Mouse (Mus musculus) forebrain, embryonic 11.5 days (tissue): ENCODE measurements around the gene Mrps18b. TPM values are rescaled to one million over a fixed set of nuclear protein-coding genes. Genes with fewer than 3 reads are reported as not detected.

Source experiments
- ATAC-seq: fragments of 200-750 bp; cut with Nextera tagmentation; replicated peaks from 2 replicates; pipeline ENCODE4 v1.8.0; 2017; ENCODE audit warnings: moderate TSS enrichment; ENCODE audit not compliant: low FRiP score
- DNase-seq: peaks from one replicate; pipeline ENCODE4 v3.0.0-alpha.2; 2017; ENCODE audit warnings: low spot score
- H3K27ac ChIP-seq: fragments of 300-500 bp; sonication (generic); 2 replicates; pipeline ENCODE4 v1.5.1; 2014; ENCODE audit warnings: low read depth, low read length
- H3K27me3 ChIP-seq: fragments of 300-500 bp; sonication (generic); 2 replicates; pipeline ENCODE4 v1.6.1; 2014; ENCODE audit warnings: mild to moderate bottlenecking, low read length, mixed read lengths; ENCODE audit not compliant: control insufficient read depth, insufficient read depth
- H3K36me3 ChIP-seq: fragments of 300-500 bp; sonication (generic); 2 replicates; pipeline ENCODE4 v1.6.1; 2014; ENCODE audit warnings: mild to moderate bottlenecking, low read length, moderate library complexity, mixed read lengths; ENCODE audit not compliant: control insufficient read depth, insufficient read depth
- H3K4me1 ChIP-seq: fragments of 300-500 bp; sonication (generic); replicated peaks from 2 replicates; pipeline ENCODE4 v1.6.1; 2014; ENCODE audit warnings: low read length, mixed read lengths; ENCODE audit not compliant: control insufficient read depth, insufficient read depth
- H3K4me2 ChIP-seq: fragments of 300-500 bp; sonication (generic); 2 replicates; pipeline ENCODE4 v1.6.1; 2014; ENCODE audit warnings: low read depth, mild to moderate bottlenecking, low read length, moderate library complexity, mixed read lengths; ENCODE audit not compliant: severe bottlenecking
- H3K4me3 ChIP-seq: fragments of 300-500 bp; sonication (generic); 2 replicates; pipeline ENCODE4 v1.5.1; 2014; ENCODE audit warnings: low read depth, low read length
- H3K9ac ChIP-seq: fragments of 300-500 bp; sonication (generic); 2 replicates; pipeline ENCODE4 v1.6.1; 2014; ENCODE audit warnings: low read length
- H3K9me3 ChIP-seq: fragments of 300-500 bp; sonication (generic); 2 replicates; pipeline ENCODE4 v1.6.1; 2016; ENCODE audit warnings: low read length, mixed read lengths; ENCODE audit not compliant: control insufficient read depth
- WGBS: fragments of 180-500 bp; shearing (Covaris S2); extraction: QIAGEN DNeasy Blood & Tissue Kit; methylation state at CpG from one replicate; pipeline ENCODE4 v1.1.7; 2014; 5-methylcytosine and 5-hydroxymethylcytosine counted together
- polyA plus RNA-seq: library from polyadenylated mRNA; unstranded; fragments of >200 nt; fragmentation: Nextera tagmentation; extraction: Ambion mirVana; gene quantifications from 2 replicates; pipeline ENCODE4 v1.2.1, GENCODE M21; 2014

The Mrps18b gene
- polyA plus RNA-seq, 1 experiment from 2014 or later = 66.8 TPM

DNA sequence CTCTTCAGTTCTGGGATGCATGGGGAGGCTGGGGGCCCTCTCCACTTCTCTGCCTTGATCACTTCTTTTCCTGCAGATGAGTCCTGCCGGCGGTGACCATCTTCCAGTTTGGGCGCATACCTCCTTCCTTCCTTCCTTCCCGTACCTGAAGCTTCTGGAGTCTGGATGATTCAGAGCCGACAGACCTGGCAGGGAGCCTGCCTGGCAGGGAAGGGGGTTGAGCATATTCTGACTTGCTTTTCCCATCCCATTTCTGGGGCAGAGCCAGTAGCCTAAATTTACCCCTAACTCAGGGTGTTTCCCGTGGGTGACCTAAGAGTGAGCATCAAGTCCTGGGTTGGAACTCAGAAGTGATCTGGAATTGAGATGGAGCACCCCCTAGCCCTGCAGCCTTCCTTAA, 41.5 kb downstream of the Mrps18b start:
- Histone ChIP-seq H3K4me3 (no peak overlapping the region), H3K27ac (no peak overlapping the region), H3K4me1 (peaks cover 5% of the 10 kb centered on the region), H3K27me3 (no peaks in the 10 kb centered on the region), H3K9ac (no peak overlapping the region), H3K9me3 (peaks cover 2% of the 10 kb centered on the region; the same call in 1 of the 2 replicates), H3K36me3 (peaks cover 8% of the 10 kb centered on the region; the same call in 1 of the 2 replicates), H3K4me2 (no peak overlapping the region)
- DNase-seq = no peak
- 94% methylated on average over 6 of the region's 6 CpGs for WGBS
- ATAC-seq = no peak

- Histone ChIP-seq H3K36me3 (peaks cover 8% of the 10 kb centered on the region; the same call in 1 of the 2 replicates), H3K27ac (no peak overlapping the region), H3K4me3 (no peak overlapping the region), H3K4me2 (no peak overlapping the region), H3K9me3 (peaks cover 2% of the 10 kb centered on the region; the same call in 1 of the 2 replicates), H3K4me1 (peaks cover 8% of the 10 kb centered on the region), H3K9ac (no peak overlapping the region), H3K27me3 (no peaks in the 10 kb centered on the region)
- ATAC-seq (peak; percentile 65; the same call in 1 of the 2 replicates), DNase-seq (peak; percentile 96)
- 33% methylated on average over 21 of the region's 21 CpGs for WGBS
Observed at GRCm38 (mm10) chr17:35873774-35874519, 42.2 kb downstream of the Mrps18b start.

DNA sequence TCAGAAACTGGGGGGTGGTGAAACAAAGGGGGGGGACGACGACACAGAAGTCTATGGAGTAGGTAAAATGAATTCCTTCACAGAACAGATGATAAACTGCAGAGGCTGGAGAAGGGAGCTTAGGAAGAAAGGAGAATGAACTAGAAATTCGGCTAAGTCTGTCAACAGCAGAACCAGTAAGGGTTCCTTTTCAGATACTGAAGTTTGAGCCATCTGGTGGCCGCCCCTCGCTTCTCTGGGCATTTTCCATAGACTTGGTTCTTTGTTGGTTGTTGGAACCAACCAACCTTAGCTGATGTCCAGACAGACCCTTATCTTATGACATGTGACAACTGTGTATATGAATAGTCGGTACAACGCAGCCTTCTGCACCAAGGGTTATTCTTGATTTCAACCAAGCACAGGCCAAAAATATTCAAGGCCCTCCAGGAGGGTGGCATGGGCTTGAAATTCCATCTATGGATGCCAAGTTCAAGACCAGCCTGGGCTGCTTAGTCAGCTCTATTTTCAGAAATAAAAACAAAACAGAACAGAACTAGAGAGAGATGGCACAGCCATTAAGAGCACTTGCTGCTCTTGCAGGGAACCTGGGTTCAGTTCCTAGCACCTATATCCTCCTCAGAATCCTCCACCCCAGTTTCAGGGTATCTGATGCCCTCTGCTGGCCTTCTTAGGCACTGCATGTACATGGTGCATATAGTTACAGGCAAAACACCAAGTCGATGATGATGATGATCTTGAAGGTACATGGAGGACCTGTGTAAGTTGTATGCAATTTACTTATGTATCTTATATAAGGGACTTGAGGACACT, 45.1 kb downstream of the Mrps18b start:
- H3K9me3 ChIP-seq = peaks cover 2% of the 10 kb centered on the region; the same call in 1 of the 2 replicates
- H3K27ac ChIP-seq = 0 out of 2 replicates have a peak overlapping the region, but pooled peaks have one; percentile 6
- peaks cover 22% of the 10 kb centered on the region for H3K4me1 ChIP-seq
- H3K36me3 ChIP-seq = peaks cover 8% of the 10 kb centered on the region; the same call in 1 of the 2 replicates
- DNase-seq (peak; percentile 66), ATAC-seq (no peak)
- H3K27me3 ChIP-seq = no peaks in the 10 kb centered on the region
- 88% methylated on average over 8 of the region's 8 CpGs for WGBS
- H3K9ac ChIP-seq = no peak overlapping the region
- peak overlapping the region; percentile 95; the same call in 1 of the 2 replicates for H3K4me2 ChIP-seq
- no peak overlapping the region for H3K4me3 ChIP-seq

GRCm38 (mm10) chr17:35870151-35870883, 45.9 kb downstream of the Mrps18b start:
- Histone ChIP-seq H3K4me2 (peak overlapping the region; percentile 95), H3K36me3 (peaks cover 8% of the 10 kb centered on the region; the same call in 1 of the 2 replicates), H3K4me1 (peaks cover 22% of the 10 kb centered on the region), H3K4me3 (peak overlapping the region; percentile 67), H3K27ac (0 out of 2 replicates have a peak overlapping the region, but pooled peaks have one; percentile 6), H3K9ac (peak overlapping the region; percentile 93; the same call in 1 of the 2 replicates), H3K9me3 (peaks cover 2% of the 10 kb centered on the region; the same call in 1 of the 2 replicates), H3K27me3 (no peaks in the 10 kb centered on the region)
- ATAC-seq = no peak
- WGBS = 71% methylated on average over 9 of the region's 9 CpGs
- DNase-seq = no peak

DNA sequence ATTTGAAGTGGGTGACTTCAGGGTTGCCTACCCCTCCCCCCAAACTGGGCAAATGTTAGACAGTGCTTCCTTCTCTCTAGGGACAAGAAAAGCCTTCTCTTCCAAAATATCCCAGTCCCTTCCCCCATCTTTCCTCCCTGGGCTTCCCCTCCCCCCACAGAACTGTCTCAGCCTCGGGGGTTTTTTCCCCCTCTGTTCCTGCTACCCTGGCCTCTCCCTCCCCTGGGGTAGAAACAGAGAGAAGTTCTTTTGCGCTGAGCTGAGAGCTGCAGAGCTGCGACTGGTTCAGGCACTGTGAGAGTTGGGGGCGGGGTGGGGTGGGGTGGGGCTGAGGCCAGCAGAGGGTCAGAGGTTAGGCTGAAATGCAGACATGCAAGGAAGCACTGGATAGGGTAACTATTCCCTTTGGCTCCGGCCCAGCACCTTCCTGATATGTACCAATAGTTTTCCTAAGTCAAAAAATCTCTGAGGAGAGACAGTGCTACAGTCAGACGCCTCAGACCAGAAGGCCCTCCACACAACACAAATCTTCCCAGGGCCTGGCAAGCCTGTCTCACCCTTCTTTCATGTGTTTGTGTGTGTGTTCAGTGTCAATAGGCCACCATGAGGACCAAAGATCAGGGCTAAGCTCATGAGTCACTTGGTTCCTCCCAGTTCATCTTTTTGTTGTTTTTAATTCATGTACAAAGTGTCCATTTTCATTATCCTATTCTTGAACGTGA, 46.7 kb downstream of the Mrps18b start:
- WGBS = 7% methylated on average over 7 of the region's 7 CpGs
- Histone ChIP-seq H3K36me3 (peaks cover 5% of the 10 kb centered on the region; the same call in 1 of the 2 replicates), H3K27me3 (no peaks in the 10 kb centered on the region), H3K4me2 (peak overlapping the region; percentile 95), H3K9ac (peak overlapping the region; percentile 93), H3K4me1 (peaks cover 27% of the 10 kb centered on the region), H3K27ac (peak overlapping the region; percentile 53; the same call in 1 of the 2 replicates), H3K4me3 (peak overlapping the region; percentile 67), H3K9me3 (peaks cover 2% of the 10 kb centered on the region; the same call in 1 of the 2 replicates)
- no peak for ATAC-seq
- DNase-seq = peak; percentile 61

DNA sequence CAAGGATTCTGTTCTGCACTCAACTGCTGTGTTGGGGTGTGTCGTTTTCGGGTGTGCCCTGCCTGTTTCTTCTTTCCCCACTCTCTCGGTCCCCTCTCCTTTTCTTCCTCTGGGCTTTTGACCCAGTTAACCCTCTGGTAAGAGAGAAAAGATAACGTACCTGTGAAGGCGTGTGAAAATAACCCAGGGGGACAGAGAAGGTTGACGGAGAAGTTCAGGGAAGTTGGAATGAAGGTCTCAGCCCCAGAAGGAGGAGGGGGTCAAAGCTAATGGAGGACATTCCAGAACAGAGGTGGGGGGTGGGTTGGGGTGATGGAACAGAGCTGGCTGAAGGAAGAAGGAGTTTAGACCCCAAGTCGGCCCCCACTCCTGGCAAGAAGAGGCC, 47.2 kb downstream of the Mrps18b start:
- 8% methylated on average over 7 of the region's 7 CpGs for WGBS
- peak overlapping the region; percentile 67 for H3K4me3 ChIP-seq
- no peak for DNase-seq
- peak overlapping the region; percentile 95 for H3K4me2 ChIP-seq
- H3K27ac ChIP-seq = peak overlapping the region; percentile 25; the same call in 1 of the 2 replicates
- H3K4me1 ChIP-seq = peaks cover 30% of the 10 kb centered on the region
- peaks cover 5% of the 10 kb centered on the region; the same call in 1 of the 2 replicates for H3K36me3 ChIP-seq
- peaks cover 2% of the 10 kb centered on the region; the same call in 1 of the 2 replicates for H3K9me3 ChIP-seq
- no peaks in the 10 kb centered on the region for H3K27me3 ChIP-seq
- no peak for ATAC-seq
- peak overlapping the region; percentile 93 for H3K9ac ChIP-seq

- H3K36me3 ChIP-seq = peaks cover 5% of the 10 kb centered on the region; the same call in 1 of the 2 replicates
- 42% methylated on average over 17 of the region's 17 CpGs for WGBS
Observed at GRCm38 (mm10) chr17:35868165-35868820, 47.9 kb downstream of the Mrps18b start.

More at GRCm38 (mm10) chr17:35868165-35868820, 47.9 kb downstream of the Mrps18b start:
- Histone ChIP-seq H3K4me3 (peak overlapping the region; percentile 67), H3K4me1 (peaks cover 30% of the 10 kb centered on the region), H3K9me3 (peaks cover 2% of the 10 kb centered on the region; the same call in 1 of the 2 replicates), H3K27me3 (no peaks in the 10 kb centered on the region), H3K9ac (peak overlapping the region; percentile 93), H3K27ac (0 out of 2 replicates have a peak overlapping the region, but pooled peaks have one; percentile 26), H3K4me2 (peak overlapping the region; percentile 95)
- no peak for ATAC-seq
- DNase-seq = no peak
